Mouse (Mus musculus) heart, adult 18-20 months (tissue): Measurements from ENCODE around the gene Gm10645. TPM values are rescaled to one million over a fixed set of nuclear protein-coding genes. Genes with fewer than 3 reads are reported as not detected.

Experiments
- DNase-seq, 2 experiments: peaks; one replicate each; pipeline ENCODE4 v3.0.0; 2021 to 2022; ENCODE audit warnings: mixed read lengths in 1 of 2
- long read RNA-seq, 2 experiments: library from polyadenylated mRNA; stranded (forward); transcript quantifications; one replicate each; pipeline ENCODE4 v2.0.0; 2021
- total RNA-seq, 2 experiments: library from RNA; stranded (reverse); gene quantifications; 2 replicates each; pipeline ENCODE4 v1.2.3; 2021

The Gm10645 gene
- total RNA-seq: not detected
- long read RNA-seq, experiment 1: 0 reads
- long read RNA-seq, experiment 2: 0 reads

DNA sequence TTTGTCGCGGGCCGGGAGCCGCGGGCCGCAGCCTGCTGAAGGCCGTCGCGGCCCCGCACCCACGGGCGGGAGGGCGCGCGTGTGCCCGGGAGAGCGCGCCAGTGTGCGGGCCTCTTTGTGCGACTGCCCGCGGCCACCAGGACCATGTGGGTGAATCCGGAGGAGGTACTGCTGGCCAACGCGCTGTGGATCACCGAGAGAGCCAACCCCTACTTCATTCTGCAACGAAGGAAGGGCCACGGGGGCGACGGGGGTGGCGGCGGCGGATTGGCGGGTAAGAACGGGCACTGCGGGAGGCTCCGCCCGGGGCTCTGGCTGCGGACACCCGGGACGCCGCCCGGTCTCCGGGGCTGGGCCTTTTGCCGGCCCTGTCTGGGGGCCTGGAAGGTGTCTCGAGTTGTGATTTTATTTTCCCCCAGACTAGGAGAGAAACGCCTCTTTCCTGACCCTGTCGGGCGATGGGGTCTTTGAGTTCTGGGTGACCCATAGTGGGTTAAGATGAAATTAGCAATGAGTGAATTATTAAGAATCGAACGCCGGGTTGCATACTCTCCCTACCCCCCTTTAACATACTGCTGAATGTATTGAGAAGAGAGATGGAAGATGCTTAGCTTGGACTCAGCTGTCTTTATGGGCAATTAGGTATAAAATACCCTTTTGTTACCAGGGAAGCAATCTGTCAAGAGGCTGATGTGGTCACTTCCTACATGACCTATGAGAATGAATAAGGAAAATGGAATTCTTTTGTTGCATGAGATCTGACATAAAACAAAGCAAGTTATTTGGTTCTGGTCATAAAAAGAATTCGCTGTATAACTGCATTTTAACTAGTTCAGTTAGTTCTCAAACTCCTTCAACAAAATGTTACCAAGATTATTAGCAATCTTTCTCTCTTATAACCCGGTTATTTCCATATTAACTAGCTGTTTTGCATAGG, at the start of gene Gm10645:
Gm10645 (minus strand) TSS at position 240 of the 937 bp plus-strand sequence.
- DNase-seq: peak; percentile 48

- peak; percentile 26 to 44 for DNase-seq
Observed at GRCm38 (mm10) chr8:83215065-83215464, 49.1 kb upstream of the Gm10645 start.

- no peak for DNase-seq
Observed at GRCm38 (mm10) chr8:83210676-83211075, 44.7 kb upstream of the Gm10645 start.

DNA sequence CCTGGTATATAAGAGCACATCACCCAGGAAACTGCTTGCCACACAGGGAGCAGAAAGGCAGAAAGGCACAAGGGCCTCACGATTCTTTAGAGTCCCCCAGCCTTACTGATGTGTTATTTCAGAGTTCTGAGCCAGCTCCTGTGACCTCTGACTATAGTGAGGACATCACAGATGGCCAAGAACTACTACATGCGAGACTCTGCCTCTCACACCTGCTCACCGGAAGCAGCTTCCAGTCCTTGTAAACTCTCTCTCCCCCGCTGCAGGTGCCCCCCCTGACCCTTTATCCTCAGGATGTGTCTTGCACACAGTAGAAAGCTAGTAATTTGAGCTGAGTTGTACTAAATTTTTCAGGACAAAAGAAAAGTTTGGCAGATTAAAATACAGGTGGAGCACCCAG, 43.6 kb upstream of the Gm10645 start:
- no peak for DNase-seq

- DNase-seq: no peak
Observed at GRCm38 (mm10) chr8:83205907-83206306, 39.9 kb upstream of the Gm10645 start.

GRCm38 (mm10) chr8:83202946-83203345, 37.0 kb upstream of the Gm10645 start:
- DNase-seq: peak; percentile 10 to 35

DNA sequence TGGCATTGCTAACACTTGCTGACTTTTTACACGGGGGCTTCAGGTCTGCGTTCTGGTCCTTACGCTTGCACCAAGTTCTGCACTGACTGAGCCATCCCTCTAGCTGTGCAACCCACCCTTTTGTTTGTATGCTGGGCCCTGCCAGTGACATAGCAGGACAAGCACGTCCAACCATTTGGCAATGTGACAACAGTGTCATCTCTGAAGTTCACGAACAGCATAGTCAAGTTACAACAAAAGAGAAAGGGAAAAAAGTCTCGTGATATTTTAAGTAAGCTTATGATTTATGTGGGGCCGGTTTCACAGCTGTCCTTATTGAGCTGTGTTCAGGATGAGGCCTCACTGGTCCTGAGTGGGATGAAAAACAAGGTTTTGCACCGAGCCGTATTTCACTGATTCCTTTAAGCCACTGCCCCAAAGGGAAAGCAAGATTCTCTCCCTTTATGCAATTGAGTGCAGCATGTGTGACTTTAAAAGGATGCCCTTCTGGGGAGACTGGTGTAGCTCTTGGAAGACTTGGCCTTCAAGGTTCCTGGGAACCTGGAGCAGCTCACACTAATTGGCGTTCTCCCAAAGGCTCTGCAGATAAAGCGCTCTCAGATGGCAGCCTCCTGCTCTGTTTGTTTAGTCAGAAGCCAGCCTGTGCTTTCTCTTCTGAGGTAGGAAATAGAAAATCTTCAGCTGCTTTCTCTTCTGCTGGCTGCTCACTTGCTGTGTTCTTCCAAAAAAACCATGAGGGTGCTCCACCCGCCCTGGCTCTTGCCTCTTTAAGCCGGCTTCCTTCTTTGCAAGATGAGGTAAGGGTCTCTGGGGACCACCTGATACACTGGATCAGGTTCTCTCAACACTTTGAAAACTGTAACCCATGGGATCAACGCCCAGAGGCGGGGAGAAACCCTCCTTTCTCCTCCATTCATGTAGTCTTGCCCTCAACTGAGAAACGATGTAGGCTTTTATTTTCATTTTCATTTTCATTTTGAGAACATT, 34.5 kb upstream of the Gm10645 start:
- DNase-seq: peak; percentile 54 to 63

- DNase-seq: no peak
Observed at GRCm38 (mm10) chr8:83199715-83200114, 33.7 kb upstream of the Gm10645 start.

DNA sequence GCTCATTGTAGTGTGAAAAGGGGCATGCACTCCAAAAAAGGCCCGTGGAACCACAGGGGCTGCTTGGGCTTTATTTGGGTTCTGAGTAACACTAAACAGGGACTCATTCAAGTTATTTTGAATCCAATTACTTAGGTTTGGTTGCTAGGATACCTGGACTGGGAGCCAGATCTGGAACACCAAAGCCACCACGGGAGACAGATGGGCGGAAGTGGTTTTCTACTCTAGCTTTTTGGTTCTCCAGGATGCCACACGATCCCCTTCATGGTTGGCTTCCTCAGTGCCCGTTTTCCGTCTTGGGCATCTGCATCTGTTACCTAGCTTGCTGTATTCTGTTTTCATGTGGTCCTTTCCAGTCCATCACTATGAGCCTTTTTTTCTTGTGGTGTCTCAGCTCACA, 30.1 kb upstream of the Gm10645 start:
- DNase-seq: no peak

GRCm38 (mm10) chr8:83189538-83190095, 23.6 kb upstream of the Gm10645 start:
- DNase-seq: no peak

DNA sequence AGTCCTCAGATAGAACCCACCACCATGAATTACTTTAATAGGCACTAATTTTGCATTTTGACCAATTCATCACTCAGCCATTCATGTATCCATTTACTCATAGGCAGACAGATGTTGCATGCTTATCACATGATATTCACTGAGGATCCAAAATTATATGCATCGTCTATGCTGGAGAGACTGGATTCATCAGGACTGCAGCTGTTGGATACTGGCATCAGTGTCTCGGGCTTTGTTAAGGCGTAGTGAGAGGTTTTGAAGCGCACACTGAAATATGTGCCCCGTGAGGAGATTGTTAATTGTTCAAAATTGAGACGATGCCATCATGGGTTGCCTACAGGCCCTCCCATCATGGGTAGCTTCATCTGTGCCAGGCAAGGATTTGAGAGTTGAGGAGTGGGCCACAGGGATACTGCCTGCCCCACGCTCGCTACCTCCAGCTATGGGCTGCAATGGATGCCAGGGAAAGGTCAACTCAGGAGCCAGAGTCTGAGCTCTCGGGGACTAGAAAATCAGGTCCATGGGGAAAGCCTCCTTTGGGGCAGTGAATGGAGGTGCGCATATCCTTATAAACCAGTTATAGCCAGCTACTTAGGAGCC, 21.5 kb upstream of the Gm10645 start:
- no peak for DNase-seq

- DNase-seq: no peak
Observed at GRCm38 (mm10) chr8:83186376-83186775, 20.4 kb upstream of the Gm10645 start.

GRCm38 (mm10) chr8:83182784-83183183, 16.8 kb upstream of the Gm10645 start:
- DNase-seq: no peak

- no peak for DNase-seq
Observed at GRCm38 (mm10) chr8:83181851-83182482, 16.0 kb upstream of the Gm10645 start.

- no peak for DNase-seq
Observed at GRCm38 (mm10) chr8:83178228-83178742, 12.3 kb upstream of the Gm10645 start.

- no peak for DNase-seq
Observed at GRCm38 (mm10) chr8:83177317-83178195, 11.6 kb upstream of the Gm10645 start.

DNA sequence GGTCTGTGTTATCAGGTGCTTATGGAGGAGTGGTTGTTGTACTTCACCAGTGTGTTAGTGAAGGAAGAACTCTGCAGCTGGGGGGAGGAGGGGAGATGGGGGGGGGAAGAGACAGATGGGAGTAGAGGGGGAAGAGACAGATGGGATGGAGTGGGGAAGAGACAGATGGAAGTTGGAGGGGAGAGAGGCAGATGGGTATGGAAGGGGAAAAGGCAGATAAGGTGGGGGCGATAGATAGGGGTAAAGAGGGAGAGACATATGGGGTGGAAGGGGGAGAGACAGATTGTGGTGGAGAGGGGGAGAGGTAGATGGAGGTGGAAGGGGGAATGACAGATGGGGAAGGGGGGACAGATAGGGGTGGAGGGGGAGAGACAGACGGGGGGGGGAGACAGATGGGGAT, 10.8 kb upstream of the Gm10645 start:
- DNase-seq: no peak

DNA sequence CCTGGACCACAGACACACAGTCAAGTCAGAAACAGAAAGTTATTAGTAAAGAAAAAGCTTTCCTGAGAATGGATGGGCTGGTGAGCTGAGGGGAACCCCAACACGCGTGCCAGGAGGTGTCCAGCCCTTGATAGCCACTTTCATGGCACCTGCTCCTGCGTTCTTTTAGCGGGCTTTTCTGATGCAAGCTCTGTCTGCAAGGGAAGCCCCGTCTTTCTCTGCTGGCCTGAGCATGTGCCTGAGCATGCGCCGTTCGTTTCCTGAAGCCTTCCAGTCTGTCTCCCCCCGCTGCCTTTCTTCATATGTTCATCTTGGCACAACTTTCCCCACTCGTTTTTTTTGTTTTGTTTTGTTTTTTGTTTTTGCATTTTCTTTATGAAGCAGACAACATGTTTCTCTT, 9.7 kb upstream of the Gm10645 start:
- DNase-seq: no peak

DNA sequence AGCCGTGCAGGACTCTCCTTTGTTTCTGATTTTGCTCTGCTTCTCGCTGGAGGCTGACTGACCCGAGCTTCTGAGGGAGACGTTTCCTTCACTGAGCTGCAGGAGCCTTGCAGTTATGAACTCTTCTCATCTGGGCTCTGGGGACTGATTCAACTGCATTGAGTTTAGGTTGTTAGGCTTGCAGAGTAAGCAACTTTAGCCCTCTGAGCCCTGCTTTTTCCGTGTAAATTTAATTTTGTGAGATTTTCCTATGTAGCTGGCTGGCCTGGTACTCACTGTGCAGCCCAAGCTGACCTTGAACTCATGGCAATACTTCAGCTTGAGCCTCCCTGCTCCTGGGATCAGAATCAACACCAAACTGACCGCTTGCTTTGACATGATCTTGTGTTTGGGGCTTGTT, 4.9 kb upstream of the Gm10645 start:
- DNase-seq: no peak

DNA sequence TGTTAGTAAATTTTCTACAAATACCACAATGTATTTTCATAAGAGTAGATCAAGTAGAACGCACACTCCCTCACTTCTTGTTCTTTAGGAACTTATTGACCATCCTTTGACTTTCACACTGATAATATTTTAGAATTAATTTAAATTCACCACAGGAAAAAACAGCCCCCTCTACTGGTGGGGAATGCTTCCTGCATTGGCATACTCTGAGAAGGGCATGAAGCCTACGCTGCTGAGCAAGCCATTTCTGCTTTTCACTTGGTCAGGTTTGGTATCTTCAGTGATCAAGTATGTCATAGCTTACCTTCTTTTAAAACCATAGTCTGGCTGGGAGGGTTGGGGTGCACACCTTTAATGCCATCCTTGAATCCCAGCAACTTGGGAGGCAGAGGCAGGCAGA, 3.7 kb upstream of the Gm10645 start:
- DNase-seq: peak in 1 of 2 experiments; percentile 42
